Comparison of ENCODE assay signal across 8 mouse cellular contexts in the genomic region with DNA sequence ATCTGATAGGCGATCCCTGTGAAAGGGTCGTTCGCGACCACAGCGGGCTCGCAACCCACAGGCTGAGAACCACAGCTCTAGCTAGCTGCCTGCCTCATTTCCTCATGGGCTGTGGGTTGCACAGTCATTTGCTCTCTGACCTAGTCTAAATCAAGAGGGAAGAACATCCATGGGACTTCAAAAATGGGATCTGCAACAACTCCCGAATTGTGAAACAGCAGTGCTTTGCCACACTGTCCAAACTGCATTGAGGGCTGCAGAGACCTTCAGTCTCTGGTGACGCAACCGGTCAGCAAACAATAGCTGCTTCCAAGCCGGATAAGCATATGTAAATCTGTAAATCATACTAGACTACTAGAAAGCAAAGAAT. TPM values are rescaled to one million over a fixed set of nuclear protein-coding genes. Genes with fewer than 3 reads are reported as not detected.
DNase-seq lines count a peak whose midpoint lies in the region; ATAC-seq lines count a peak whose summit lies in the region.

No protein-coding gene starts in this region.

- peaks cover 30% of the 10 kb centered on the region for H3K27me3 ChIP-seq in forebrain, embryonic 15.5 days
- peaks cover 49% of the 10 kb centered on the region for H3K27me3 ChIP-seq in limb, embryonic 10.5 days (ENCODE audit: low read depth, poor library complexity, severe bottlenecking)

- DNase-seq in adrenal gland, postnatal 10 days = peak; percentile 54
- no peak for DNase-seq in adrenal gland, adult 18-20 months (ENCODE audit: low spot score in 2 of 2)
- peak; percentile 51 for DNase-seq in limb, embryonic 10.5 days (ENCODE audit: low spot score)
- no peak for DNase-seq in left cerebral cortex, postnatal 10 days (ENCODE audit: extremely low spot score in 1 of 2, low spot score in 2 of 2)
- DNase-seq in T-cell, adult 2 months (ENCODE audit: low spot score) = no peak
- DNase-seq in thymus, postnatal 36 days = no peak

- H3K4me2 ChIP-seq in forebrain, embryonic 15.5 days (replicated peaks) = peak overlapping the region; percentile 20; the same call in 1 of the 2 replicates

- H3K4me3 ChIP-seq in forebrain, embryonic 15.5 days = no peak overlapping the region
- H3K4me3 ChIP-seq in limb, embryonic 10.5 days = peak overlapping the region; percentile 30

- no peak overlapping the region for H3K27ac ChIP-seq in forebrain, embryonic 15.5 days (replicated peaks)
- H3K27ac ChIP-seq in limb, embryonic 10.5 days = no peak overlapping the region

- no peaks in the 10 kb centered on the region for H3K9me3 ChIP-seq in forebrain, embryonic 15.5 days
- no peaks in the 10 kb centered on the region for H3K9me3 ChIP-seq in limb, embryonic 10.5 days (replicated peaks)

- H3K9ac ChIP-seq in forebrain, embryonic 15.5 days (replicated peaks) = no peak overlapping the region

- WGBS in forebrain, embryonic 15.5 days = 14% methylated on average over 10 of the region's 10 CpGs
- WGBS in limb, embryonic 10.5 days = 22% methylated on average over 10 of the region's 10 CpGs

- peaks cover 17% of the 10 kb centered on the region for H3K4me1 ChIP-seq in forebrain, embryonic 15.5 days
- peaks cover 23% of the 10 kb centered on the region for H3K4me1 ChIP-seq in limb, embryonic 10.5 days

- no peak for ATAC-seq in forebrain, embryonic 15.5 days (replicated peaks)
- ATAC-seq in megakaryocyte progenitor cell, adult 5-6 weeks (replicated peaks; ENCODE audit: poor library complexity) = peak; percentile 82

- intact Hi-C loops in left cerebral cortex, postnatal 10 days (cut with DNase I) = no loop called here

- no peaks in the 10 kb centered on the region for H3K36me3 ChIP-seq in forebrain, embryonic 15.5 days
- no peaks in the 10 kb centered on the region for H3K36me3 ChIP-seq in limb, embryonic 10.5 days

RNA-seq across cellular contexts. Expression of a gene that starts 23.7 kb away (rescaled TPM):
- total RNA-seq in adrenal gland, postnatal 10 days (2021) = 1 to 10 TPM; 6.3 to 7.9 TPM
- total RNA-seq in adrenal gland, adult 18-20 months (2021) = 1 to 10 TPM; 4.4 to 5.1 TPM
- 0.50 and 0.65 TPM in 2 replicates for polyA plus RNA-seq in forebrain, embryonic 15.5 days (2015; fragmentation: Nextera tagmentation; extraction: Ambion mirVana)
- polyA plus RNA-seq in limb, embryonic 10.5 days (2016; fragmentation: Nextera tagmentation; extraction: Ambion mirVana) = 1.2 and 1.3 TPM in 2 replicates
- 3.7 and 4.9 TPM in 2 replicates for total RNA-seq in megakaryocyte progenitor cell, adult 5-6 weeks (2015)
- total RNA-seq in megakaryocyte progenitor cell, adult 5-6 weeks (2017) = 3.2 and 5.0 TPM in 2 replicates
- total RNA-seq in left cerebral cortex, postnatal 10 days (2021) = 1 to 10 TPM; 3.1 to 4.3 TPM

RNA-seq across cellular contexts. Expression of a gene that starts 26.2 kb away (rescaled TPM):
- 10 to 100 TPM; 21.4 to 22.3 TPM for total RNA-seq in adrenal gland, postnatal 10 days (2021)
- total RNA-seq in adrenal gland, adult 18-20 months (2021) = 10 to 100 TPM; 21.2 to 23.1 TPM
- polyA plus RNA-seq in forebrain, embryonic 15.5 days (2015; fragmentation: Nextera tagmentation; extraction: Ambion mirVana) = 71.1 and 80.1 TPM in 2 replicates
- polyA plus RNA-seq in limb, embryonic 10.5 days (2016; fragmentation: Nextera tagmentation; extraction: Ambion mirVana) = 50.1 and 52.4 TPM in 2 replicates
- total RNA-seq in megakaryocyte progenitor cell, adult 5-6 weeks (2015) = 25.3 and 42.3 TPM in 2 replicates
- 13.3 and 14.0 TPM in 2 replicates for total RNA-seq in megakaryocyte progenitor cell, adult 5-6 weeks (2017)
- 10 to 100 TPM; 41.2 to 47.4 TPM for total RNA-seq in left cerebral cortex, postnatal 10 days (2021)

RNA-seq across cellular contexts. Expression of a gene that starts 41.4 kb away (rescaled TPM):
- total RNA-seq in adrenal gland, postnatal 10 days (2021) = 10 to 100 TPM; 24.3 to 25.5 TPM
- 10 to 100 TPM; 22.3 to 24.9 TPM for total RNA-seq in adrenal gland, adult 18-20 months (2021)
- 41.3 and 42.4 TPM in 2 replicates for polyA plus RNA-seq in forebrain, embryonic 15.5 days (2015; fragmentation: Nextera tagmentation; extraction: Ambion mirVana)
- polyA plus RNA-seq in limb, embryonic 10.5 days (2016; fragmentation: Nextera tagmentation; extraction: Ambion mirVana) = 44.0 and 45.5 TPM in 2 replicates
- 41.2 and 43.6 TPM in 2 replicates for total RNA-seq in megakaryocyte progenitor cell, adult 5-6 weeks (2015)
- total RNA-seq in megakaryocyte progenitor cell, adult 5-6 weeks (2017) = 33.8 and 39.0 TPM in 2 replicates
- total RNA-seq in left cerebral cortex, postnatal 10 days (2021) = 10 to 100 TPM; 15.8 to 16.2 TPM

Comparison
In these comparisons a context has a peak if more than half of its experiments do, and no peak if none do; other contexts are left out.
1. DNase-seq: peak in adrenal gland, postnatal 10 days (single experiment) and limb, embryonic 10.5 days (single experiment); none in adrenal gland, adult 18-20 months (0 of 2), left cerebral cortex, postnatal 10 days (0 of 2), T-cell, adult 2 months (single experiment) and thymus, postnatal 36 days (0 of 2).